Mouse (Mus musculus): ENCODE data around the gene Actl9. TPM values are rescaled to one million over a fixed set of nuclear protein-coding genes. Genes with fewer than 3 reads are reported as not detected.

Gene Actl9
- total RNA-seq (2014; fragmentation: Nextera tagmentation), result not detected in 2 replicates
- not detected in 2 replicates for total RNA-seq (2017)

- peak; percentile 97 for ATAC-seq (replicated peaks; ENCODE audit: low FRiP score, low TSS enrichment, poor library complexity, severe bottlenecking)
Observed at GRCm38 (mm10) chr17:33432019-33432946, at the start of gene Actl9. Actl9 (plus strand) TSS chr17:33432896.

- ATAC-seq (replicated peaks; ENCODE audit: low FRiP score, low TSS enrichment, poor library complexity, severe bottlenecking), result no peak
Observed at GRCm38 (mm10) chr17:33385705-33386104, 47.0 kb upstream of the Actl9 start.

GRCm38 (mm10) chr17:33392271-33392670 lies 40.4 kb upstream of the Actl9 start:
- ATAC-seq (replicated peaks; ENCODE audit: low FRiP score, low TSS enrichment, poor library complexity, severe bottlenecking), result no peak

GRCm38 (mm10) chr17:33394182-33395034 lies 38.3 kb upstream of the Actl9 start, which contains the start of gene Zfp101:
Zfp101 (minus strand) TSS chr17:33394641.
- ATAC-seq (replicated peaks; ENCODE audit: low FRiP score, low TSS enrichment, poor library complexity, severe bottlenecking), result peak; percentile 100

- ATAC-seq (replicated peaks; ENCODE audit: low FRiP score, low TSS enrichment, poor library complexity, severe bottlenecking), result peak; percentile 81
Observed at GRCm38 (mm10) chr17:33439148-33439547, 6.5 kb downstream of the Actl9 start.

GRCm38 (mm10) chr17:33439922-33440321 lies 7.2 kb downstream of the Actl9 start:
- ATAC-seq (replicated peaks; ENCODE audit: low FRiP score, low TSS enrichment, poor library complexity, severe bottlenecking), result no peak

- no peak for ATAC-seq (replicated peaks; ENCODE audit: low FRiP score, low TSS enrichment, poor library complexity, severe bottlenecking)
Observed at GRCm38 (mm10) chr17:33441159-33441558, 8.5 kb downstream of the Actl9 start.

- no peak for ATAC-seq (replicated peaks; ENCODE audit: low FRiP score, low TSS enrichment, poor library complexity, severe bottlenecking)
Observed at GRCm38 (mm10) chr17:33456631-33457030, 23.9 kb downstream of the Actl9 start.

- ATAC-seq (replicated peaks; ENCODE audit: low FRiP score, low TSS enrichment, poor library complexity, severe bottlenecking), result no peak
Observed at GRCm38 (mm10) chr17:33471206-33471605, 38.5 kb downstream of the Actl9 start.

Other genes starting within 250 kb of the Actl9 start
- not detected in 2 replicates for gene Olfr239, start 241.6 kb upstream of the Actl9 start, total RNA-seq (2014; fragmentation: Nextera tagmentation)
- gene Olfr239, start 241.6 kb upstream of the Actl9 start, total RNA-seq (2017), result not detected in 2 replicates
- not detected in 2 replicates for gene Olfr1564, start 211.2 kb upstream of the Actl9 start, total RNA-seq (2014; fragmentation: Nextera tagmentation)
- not detected in 2 replicates for gene Olfr1564, start 211.2 kb upstream of the Actl9 start, total RNA-seq (2017)
- 9.4 and 13.1 TPM in 2 replicates for gene Zfp955a, start 177.8 kb upstream of the Actl9 start, total RNA-seq (2014; fragmentation: Nextera tagmentation)
- 10.8 and 18.6 TPM in 2 replicates for gene Zfp955a, start 177.8 kb upstream of the Actl9 start, total RNA-seq (2017)
- gene Olfr63, start 168.2 kb upstream of the Actl9 start, total RNA-seq (2014; fragmentation: Nextera tagmentation), result 0.12 TPM in 1 of 2 replicates, not detected in the other
- gene Olfr63, start 168.2 kb upstream of the Actl9 start, total RNA-seq (2017), result not detected in 2 replicates
- gene Zfp955b, start 143.4 kb upstream of the Actl9 start, total RNA-seq (2014; fragmentation: Nextera tagmentation), result 5.7 and 6.9 TPM in 2 replicates
- gene Zfp955b, start 143.4 kb upstream of the Actl9 start, total RNA-seq (2017), result 6.9 and 11.9 TPM in 2 replicates
- 14.1 and 15.4 TPM in 2 replicates for gene Zfp81, start 74.0 kb upstream of the Actl9 start, total RNA-seq (2014; fragmentation: Nextera tagmentation)
- 13.4 and 24.3 TPM in 2 replicates for gene Zfp81, start 74.0 kb upstream of the Actl9 start, total RNA-seq (2017)
- 21.7 and 34.5 TPM in 2 replicates for gene Zfp101, start 38.3 kb upstream of the Actl9 start, total RNA-seq (2014; fragmentation: Nextera tagmentation)
- 20.5 and 37.3 TPM in 2 replicates for gene Zfp101, start 38.3 kb upstream of the Actl9 start, total RNA-seq (2017)
- 13.2 and 22.8 TPM in 2 replicates for gene Adamts10, start 91.3 kb downstream of the Actl9 start, total RNA-seq (2014; fragmentation: Nextera tagmentation)
- 5.4 and 6.6 TPM in 2 replicates for gene Adamts10, start 91.3 kb downstream of the Actl9 start, total RNA-seq (2017)
- gene Myo1f, start 122.8 kb downstream of the Actl9 start, total RNA-seq (2014; fragmentation: Nextera tagmentation), result 1.0 and 6.1 TPM in 2 replicates
- gene Myo1f, start 122.8 kb downstream of the Actl9 start, total RNA-seq (2017), result 5.6 and 20.0 TPM in 2 replicates
- gene Zfp414, start 196.2 kb downstream of the Actl9 start, total RNA-seq (2014; fragmentation: Nextera tagmentation), result 34.3 and 57.7 TPM in 2 replicates
- gene Zfp414, start 196.2 kb downstream of the Actl9 start, total RNA-seq (2017), result 10.7 and 13.5 TPM in 2 replicates
- gene Pram1, start 205.2 kb downstream of the Actl9 start, total RNA-seq (2014; fragmentation: Nextera tagmentation), result 0.72 TPM in 1 of 2 replicates, not detected in the other
- not detected in 2 replicates for gene Pram1, start 205.2 kb downstream of the Actl9 start, total RNA-seq (2017)